Mouse (Mus musculus) liver, embryonic 11.5 days (tissue): ENCODE results near the gene Pan3. TPM values are rescaled to one million over a fixed set of nuclear protein-coding genes. Genes with fewer than 3 reads are reported as not detected.

Experiments
- ATAC-seq: fragments of 200-750 bp; cut with Nextera tagmentation; replicated peaks from 2 replicates; pipeline ENCODE4 v1.8.0; 2017; ENCODE audit warnings: moderate number of reproducible peaks, mild to moderate bottlenecking, moderate TSS enrichment, moderate library complexity; ENCODE audit not compliant: low FRiP score
- DNase-seq: peaks from one replicate; pipeline ENCODE4 v3.0.0-alpha.2; 2017; ENCODE audit warnings: low spot score
- H3K27ac ChIP-seq: fragments of 300-500 bp; sonication (generic); 2 replicates; pipeline ENCODE4 v1.5.1; 2014; ENCODE audit warnings: mild to moderate bottlenecking, low read depth, low read length, control low read depth
- H3K27me3 ChIP-seq: fragments of 300-500 bp; sonication (generic); replicated peaks from 2 replicates; pipeline ENCODE4 v1.6.1; 2014; ENCODE audit warnings: low read length, mixed read lengths; ENCODE audit not compliant: control insufficient read depth, insufficient read depth
- H3K36me3 ChIP-seq: fragments of 300-500 bp; sonication (generic); 2 replicates; pipeline ENCODE4 v1.6.1; 2014; ENCODE audit warnings: mild to moderate bottlenecking, low read length, moderate library complexity, mixed read lengths; ENCODE audit not compliant: control insufficient read depth, insufficient read depth
- H3K4me1 ChIP-seq: fragments of 300-500 bp; sonication (generic); replicated peaks from 2 replicates; pipeline ENCODE4 v1.6.1; 2014; ENCODE audit warnings: low read length, mixed read lengths; ENCODE audit not compliant: control insufficient read depth, insufficient read depth
- H3K4me2 ChIP-seq: fragments of 300-500 bp; sonication (generic); 2 replicates; pipeline ENCODE4 v1.6.1; 2014; ENCODE audit warnings: mild to moderate bottlenecking, control low read depth, moderate library complexity
- H3K4me3 ChIP-seq: fragments of 300-500 bp; sonication (generic); 2 replicates; pipeline ENCODE4 v1.5.1; 2014; ENCODE audit warnings: low read depth, low read length, control low read depth
- H3K9ac ChIP-seq: fragments of 300-500 bp; sonication (generic); 2 replicates; pipeline ENCODE4 v1.6.1; 2014; ENCODE audit warnings: low read depth, low read length, control low read depth
- H3K9me3 ChIP-seq: fragments of 300-500 bp; sonication (generic); 2 replicates; pipeline ENCODE4 v1.6.1; 2016; ENCODE audit warnings: low read length, inconsistent platforms, mixed read lengths; ENCODE audit not compliant: control insufficient read depth
- WGBS: fragments of 180-500 bp; shearing (Covaris S2); extraction: QIAGEN DNeasy Blood & Tissue Kit; methylation state at CpG from one replicate; pipeline ENCODE4 v1.1.7; 2014; 5-methylcytosine and 5-hydroxymethylcytosine counted together
- polyA plus RNA-seq: library from polyadenylated mRNA; unstranded; fragments of >200 nt; fragmentation: Nextera tagmentation; extraction: Ambion mirVana; gene quantifications from 2 replicates; pipeline ENCODE4 v1.2.1, GENCODE M21; 2014

Pan3 gene
- polyA plus RNA-seq, 1 experiment from 2014 or later = 73.8 TPM

GRCm38 (mm10) chr5:147495961-147496360 is 66.0 kb downstream of the Pan3 start:
- no peak overlapping the region for H3K4me2 ChIP-seq
- no peaks in the 10 kb centered on the region for H3K27me3 ChIP-seq
- DNase-seq (no peak), ATAC-seq (no peak)
- H3K36me3 ChIP-seq = no peaks in the 10 kb centered on the region
- H3K4me1 ChIP-seq = peaks cover 30% of the 10 kb centered on the region
- no peak overlapping the region for H3K9ac ChIP-seq
- H3K9me3 ChIP-seq = no peaks in the 10 kb centered on the region
- no peak overlapping the region for H3K27ac ChIP-seq
- 92% methylated on average over 2 of the region's 2 CpGs for WGBS
- no peak overlapping the region for H3K4me3 ChIP-seq

GRCm38 (mm10) chr5:147496921-147497320 is 67.0 kb downstream of the Pan3 start:
- peaks cover 30% of the 10 kb centered on the region for H3K4me1 ChIP-seq
- DNase-seq (no peak), ATAC-seq (no peak)
- 92% methylated on average over 4 of the region's 4 CpGs for WGBS
- no peak overlapping the region for H3K4me3 ChIP-seq
- H3K36me3 ChIP-seq = no peaks in the 10 kb centered on the region
- H3K9ac ChIP-seq = no peak overlapping the region
- H3K4me2 ChIP-seq = no peak overlapping the region
- H3K27me3 ChIP-seq = no peaks in the 10 kb centered on the region
- no peak overlapping the region for H3K27ac ChIP-seq
- H3K9me3 ChIP-seq = no peaks in the 10 kb centered on the region

- H3K36me3 ChIP-seq = no peaks in the 10 kb centered on the region
- H3K27me3 ChIP-seq = no peaks in the 10 kb centered on the region
- peaks cover 26% of the 10 kb centered on the region for H3K4me1 ChIP-seq
- no peak overlapping the region for H3K4me3 ChIP-seq
- no peak overlapping the region for H3K27ac ChIP-seq
- 62% methylated on average over 3 of the region's 3 CpGs for WGBS
- H3K9me3 ChIP-seq = no peaks in the 10 kb centered on the region
- DNase-seq = no peak
- ATAC-seq = no peak
- H3K9ac ChIP-seq = no peak overlapping the region
- no peak overlapping the region for H3K4me2 ChIP-seq
These were observed 67.8 kb downstream of the Pan3 start for GRCm38 (mm10) chr5:147497714-147498113.

GRCm38 (mm10) chr5:147501456-147501998 is 71.6 kb downstream of the Pan3 start:
- no peak overlapping the region for H3K9ac ChIP-seq
- WGBS = 93% methylated on average over 2 of the region's 2 CpGs
- 0 out of 2 replicates have a peak, but pooled peaks cover 3% of the 10 kb centered on the region for H3K4me1 ChIP-seq
- no peaks in the 10 kb centered on the region for H3K27me3 ChIP-seq
- no peak overlapping the region for H3K27ac ChIP-seq
- H3K4me3 ChIP-seq = no peak overlapping the region
- no peaks in the 10 kb centered on the region for H3K9me3 ChIP-seq
- no peak for DNase-seq
- H3K36me3 ChIP-seq = no peaks in the 10 kb centered on the region
- ATAC-seq = no peak
- no peak overlapping the region for H3K4me2 ChIP-seq

- WGBS = 85% methylated on average over 2 of the region's 2 CpGs
- H3K27me3 ChIP-seq = no peaks in the 10 kb centered on the region
- DNase-seq = no peak
These were observed 73.0 kb downstream of the Pan3 start for GRCm38 (mm10) chr5:147502921-147503320.

GRCm38 (mm10) chr5:147511350-147511749 is 81.4 kb downstream of the Pan3 start:
- Histone ChIP-seq H3K4me2 (no peak overlapping the region), H3K9ac (no peak overlapping the region), H3K4me3 (no peak overlapping the region), H3K9me3 (no peaks in the 10 kb centered on the region), H3K27me3 (no peaks in the 10 kb centered on the region), H3K4me1 (no peaks in the 10 kb centered on the region), H3K27ac (no peak overlapping the region), H3K36me3 (no peaks in the 10 kb centered on the region)
- no peak for ATAC-seq
- DNase-seq = no peak
- WGBS = 92% methylated on average over 9 of the region's 9 CpGs

More at GRCm38 (mm10) chr5:147502921-147503320, 73.0 kb downstream of the Pan3 start:
- Histone ChIP-seq H3K27ac (no peak overlapping the region), H3K9me3 (no peaks in the 10 kb centered on the region), H3K36me3 (no peaks in the 10 kb centered on the region), H3K4me1 (no peaks in the 10 kb centered on the region), H3K4me2 (no peak overlapping the region), H3K9ac (no peak overlapping the region), H3K4me3 (no peak overlapping the region)
- ATAC-seq = no peak

- Histone ChIP-seq H3K9me3 (no peaks in the 10 kb centered on the region), H3K9ac (no peak overlapping the region), H3K27ac (no peak overlapping the region), H3K4me3 (no peak overlapping the region), H3K4me1 (no peaks in the 10 kb centered on the region), H3K27me3 (no peaks in the 10 kb centered on the region), H3K4me2 (no peak overlapping the region), H3K36me3 (peaks cover 16% of the 10 kb centered on the region)
- no peak for DNase-seq
- ATAC-seq = no peak
- 68% methylated on average over 6 of the region's 6 CpGs for WGBS
These were observed 97.0 kb downstream of the Pan3 start for GRCm38 (mm10) chr5:147527006-147527405.

- WGBS = 57% methylated on average over 3 of the region's 3 CpGs
- no peak for ATAC-seq
- H3K27ac ChIP-seq = no peak overlapping the region
- no peak for DNase-seq
- no peak overlapping the region for H3K9ac ChIP-seq
- no peaks in the 10 kb centered on the region for H3K27me3 ChIP-seq
- H3K36me3 ChIP-seq = peaks cover 13% of the 10 kb centered on the region
- H3K4me2 ChIP-seq = no peak overlapping the region
- H3K4me3 ChIP-seq = no peak overlapping the region
- H3K9me3 ChIP-seq = no peaks in the 10 kb centered on the region
- no peaks in the 10 kb centered on the region for H3K4me1 ChIP-seq
These were observed 97.8 kb downstream of the Pan3 start for GRCm38 (mm10) chr5:147527788-147528187.

- WGBS = 93% methylated on average over 6 of the region's 6 CpGs
- Histone ChIP-seq H3K4me2 (no peak overlapping the region), H3K27me3 (no peaks in the 10 kb centered on the region), H3K4me3 (no peak overlapping the region), H3K9me3 (no peaks in the 10 kb centered on the region), H3K36me3 (peaks cover 6% of the 10 kb centered on the region; the same call in 1 of the 2 replicates), H3K27ac (no peak overlapping the region), H3K4me1 (no peaks in the 10 kb centered on the region), H3K9ac (no peak overlapping the region)
- ATAC-seq = no peak
- DNase-seq = no peak
These were observed 102.1 kb downstream of the Pan3 start for GRCm38 (mm10) chr5:147532031-147532430.
